Mouse (Mus musculus) heart, embryonic 10.5 days (tissue): Measurements from ENCODE around the gene Lmtk2. TPM values are rescaled to one million over a fixed set of nuclear protein-coding genes. Genes with fewer than 3 reads are reported as not detected.
A peak's percentile ranks its signal among the peaks of the same experiment; 100 is the strongest.

Experiments
- DNase-seq: peaks from one replicate; pipeline ENCODE4 v3.0.0-alpha.2; 2017; ENCODE audit warnings: low spot score
- H3K27ac ChIP-seq: fragments of 300-500 bp; sonication (generic); 2 replicates; pipeline ENCODE4 v1.5.1; 2016; ENCODE audit warnings: mild to moderate bottlenecking
- H3K27me3 ChIP-seq: fragments of 300-500 bp; sonication (generic); 2 replicates; pipeline ENCODE4 v1.6.1; 2016; ENCODE audit warnings: mild to moderate bottlenecking; ENCODE audit not compliant: poor library complexity, insufficient read depth, severe bottlenecking
- H3K36me3 ChIP-seq: fragments of 300-500 bp; sonication (generic); 2 replicates; pipeline ENCODE4 v1.6.1; 2016; ENCODE audit warnings: mild to moderate bottlenecking, moderate library complexity
- H3K4me1 ChIP-seq: fragments of 300-500 bp; sonication (generic); 2 replicates; pipeline ENCODE4 v1.6.1; 2016; ENCODE audit warnings: mild to moderate bottlenecking
- H3K4me3 ChIP-seq: fragments of 300-500 bp; sonication (generic); 2 replicates; pipeline ENCODE4 v1.5.1; 2016; ENCODE audit warnings: mild to moderate bottlenecking, moderate library complexity
- H3K9me3 ChIP-seq: fragments of 300-500 bp; sonication (generic); 2 replicates; pipeline ENCODE4 v1.6.1; 2016; ENCODE audit warnings: mild to moderate bottlenecking, moderate library complexity
- WGBS: fragments of 180-500 bp; shearing (Covaris S2); methylation state at CpG from one replicate; pipeline ENCODE4 v1.1.7; 2016; 5-methylcytosine and 5-hydroxymethylcytosine counted together
- polyA plus RNA-seq: library from polyadenylated mRNA; unstranded; fragments of >200 nt; fragmentation: Nextera tagmentation; extraction: Ambion mirVana; gene quantifications from 2 replicates; pipeline ENCODE4 v1.2.1, GENCODE M21; 2016

The Lmtk2 gene
- polyA plus RNA-seq, 1 experiment from 2014 or later = 6.0 TPM

DNA sequence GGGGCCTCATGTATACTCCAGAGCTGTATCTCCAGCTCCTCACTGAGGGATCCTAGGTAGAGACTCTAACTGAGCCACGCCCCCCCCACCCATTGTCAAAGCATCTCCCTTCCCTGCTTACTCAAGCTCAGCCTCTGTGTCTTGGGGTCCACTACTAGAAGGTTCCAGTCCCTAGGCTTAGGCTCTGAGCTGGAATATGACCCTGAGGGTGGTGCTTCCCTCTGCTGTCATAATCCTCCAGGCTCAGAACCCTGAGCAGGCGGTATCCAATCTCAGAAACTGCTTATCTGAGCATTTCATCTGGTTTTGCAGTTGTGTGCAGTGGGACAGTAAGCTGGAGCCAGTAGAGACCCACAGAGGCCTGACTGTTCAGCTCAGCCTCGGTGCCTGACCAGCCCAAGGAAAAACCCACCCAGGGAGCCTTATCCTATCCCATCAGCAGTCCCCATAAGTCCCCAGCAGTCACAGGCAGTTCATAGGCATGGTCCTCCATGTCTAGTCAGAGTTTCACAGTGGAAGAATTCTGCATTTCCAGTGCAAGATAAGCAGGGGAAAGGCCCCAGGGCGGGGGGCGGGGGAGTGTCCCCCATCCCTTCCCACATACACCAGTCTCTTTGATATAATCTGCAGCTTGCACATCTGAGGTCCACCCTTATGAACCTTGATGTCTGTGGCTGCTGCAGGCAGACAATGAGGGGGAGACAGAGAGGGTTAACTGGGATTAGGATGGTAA is 62.0 kb downstream of the Lmtk2 start:
- Histone ChIP-seq H3K4me3 (no peak overlapping the region), H3K4me1 (peaks cover 21% of the 10 kb centered on the region), H3K36me3 (peaks cover 46% of the 10 kb centered on the region), H3K9me3 (no peaks in the 10 kb centered on the region), H3K27ac (no peak overlapping the region), H3K27me3 (no peaks in the 10 kb centered on the region)
- DNase-seq = no peak
- 75% methylated on average over 5 of the region's 5 CpGs for WGBS

DNA sequence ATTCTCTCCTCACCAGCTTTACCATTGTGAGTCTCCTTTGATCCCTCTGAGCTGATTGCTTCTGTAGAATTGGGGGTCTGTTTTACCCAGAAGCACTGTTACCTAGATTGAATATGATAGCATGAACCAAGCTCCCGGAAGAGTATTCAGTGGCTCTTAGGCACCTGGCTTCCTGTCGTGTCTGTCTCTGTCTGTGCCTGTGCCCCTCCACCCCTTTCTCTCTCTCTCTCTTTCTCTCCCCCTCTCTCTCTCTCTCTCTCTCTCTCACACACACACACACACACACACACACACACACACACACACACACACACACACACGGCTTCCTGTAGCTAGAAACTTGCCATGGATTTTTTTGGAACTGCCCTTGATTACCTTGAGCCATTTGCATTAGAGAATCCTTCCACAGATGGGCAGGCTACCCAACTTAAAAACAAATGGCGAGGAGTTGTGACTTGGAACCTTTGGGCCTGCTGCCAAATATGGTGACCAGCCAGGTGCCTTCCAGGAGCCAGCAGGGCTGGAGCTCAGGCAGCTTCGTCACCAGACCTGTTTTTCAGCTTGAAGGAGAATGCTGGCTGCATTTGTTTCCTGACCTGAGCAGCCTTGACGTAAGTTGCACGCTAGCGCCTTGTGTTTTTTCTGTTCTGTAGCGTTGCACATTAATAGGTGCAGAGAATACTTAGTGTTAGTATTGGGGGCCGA is 62.7 kb downstream of the Lmtk2 start:
- WGBS = 85% methylated on average over 10 of the region's 10 CpGs

GRCm38 (mm10) chr5:144165756-144166155 is 65.5 kb downstream of the Lmtk2 start:
- Histone ChIP-seq H3K4me3 (no peak overlapping the region), H3K4me1 (peaks cover 16% of the 10 kb centered on the region; the same call in 1 of the 2 replicates), H3K9me3 (no peaks in the 10 kb centered on the region), H3K27me3 (no peaks in the 10 kb centered on the region), H3K27ac (no peak overlapping the region), H3K36me3 (peaks cover 47% of the 10 kb centered on the region)
- no peak for DNase-seq
- 78% methylated on average over 3 of the region's 3 CpGs for WGBS

More for the DNA sequence above, 62.7 kb downstream of the Lmtk2 start:
- H3K27me3 ChIP-seq = no peaks in the 10 kb centered on the region
- no peak for DNase-seq
- no peak overlapping the region for H3K4me3 ChIP-seq
- no peak overlapping the region for H3K27ac ChIP-seq
- H3K36me3 ChIP-seq = peaks cover 41% of the 10 kb centered on the region
- H3K4me1 ChIP-seq = peaks cover 16% of the 10 kb centered on the region; the same call in 1 of the 2 replicates
- H3K9me3 ChIP-seq = no peaks in the 10 kb centered on the region

GRCm38 (mm10) chr5:144169275-144169975 is 69.2 kb downstream of the Lmtk2 start:
- no peaks in the 10 kb centered on the region for H3K4me1 ChIP-seq
- H3K9me3 ChIP-seq = no peaks in the 10 kb centered on the region
- H3K36me3 ChIP-seq = peaks cover 69% of the 10 kb centered on the region
- H3K27ac ChIP-seq = no peak overlapping the region
- no peak overlapping the region for H3K4me3 ChIP-seq
- no peaks in the 10 kb centered on the region for H3K27me3 ChIP-seq
- DNase-seq = no peak
- WGBS = 90% methylated on average over 8 of the region's 8 CpGs

DNA sequence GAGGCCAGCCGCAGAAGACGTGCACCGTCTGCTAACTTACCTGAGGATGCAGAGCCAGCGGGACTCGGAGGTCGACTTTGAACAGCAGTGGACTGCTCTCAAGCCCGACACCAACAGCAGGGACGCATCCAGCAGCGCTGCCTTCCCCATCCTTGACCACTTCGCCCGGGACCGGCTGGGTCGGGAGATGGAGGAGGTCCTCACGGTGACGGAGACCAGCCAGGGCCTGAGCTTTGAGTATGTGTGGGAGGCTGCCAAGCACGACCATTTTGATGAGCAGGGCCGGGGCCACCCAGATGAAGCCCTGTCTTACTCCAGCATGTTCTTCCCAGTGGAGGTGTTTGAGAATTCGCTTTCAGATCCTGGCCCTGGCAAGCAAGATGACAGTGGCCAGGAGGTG is 73.4 kb downstream of the Lmtk2 start:
- 91% methylated on average over 18 of the region's 18 CpGs for WGBS
- Histone ChIP-seq H3K4me3 (no peak overlapping the region), H3K36me3 (peaks cover 89% of the 10 kb centered on the region), H3K27ac (no peak overlapping the region), H3K27me3 (no peaks in the 10 kb centered on the region), H3K4me1 (0 out of 2 replicates have a peak, but pooled peaks cover 6% of the 10 kb centered on the region), H3K9me3 (no peaks in the 10 kb centered on the region)
- DNase-seq = no peak

GRCm38 (mm10) chr5:144178216-144178615 is 78.0 kb downstream of the Lmtk2 start:
- WGBS = 73% methylated on average over 6 of the region's 6 CpGs
- H3K9me3 ChIP-seq = no peaks in the 10 kb centered on the region
- peaks cover 63% of the 10 kb centered on the region for H3K36me3 ChIP-seq
- no peak overlapping the region for H3K4me3 ChIP-seq
- H3K4me1 ChIP-seq = peaks cover 24% of the 10 kb centered on the region
- no peaks in the 10 kb centered on the region for H3K27me3 ChIP-seq
- DNase-seq = no peak
- H3K27ac ChIP-seq = no peak overlapping the region

- H3K36me3 ChIP-seq = peaks cover 53% of the 10 kb centered on the region
- 89% methylated on average over 7 of the region's 7 CpGs for WGBS
- peaks cover 36% of the 10 kb centered on the region for H3K4me1 ChIP-seq
Observed at GRCm38 (mm10) chr5:144181249-144181648, 81.0 kb downstream of the Lmtk2 start.

GRCm38 (mm10) chr5:144182542-144183247 is 82.5 kb downstream of the Lmtk2 start:
- 17% methylated on average over 20 of the region's 20 CpGs for WGBS
- Histone ChIP-seq H3K4me1 (peaks cover 35% of the 10 kb centered on the region), H3K9me3 (no peaks in the 10 kb centered on the region), H3K36me3 (peaks cover 40% of the 10 kb centered on the region), H3K4me3 (no peak overlapping the region), H3K27me3 (no peaks in the 10 kb centered on the region), H3K27ac (peak overlapping the region; percentile 75; the same call in 1 of the 2 replicates)
- DNase-seq = no peak

More at GRCm38 (mm10) chr5:144181249-144181648, 81.0 kb downstream of the Lmtk2 start:
- no peaks in the 10 kb centered on the region for H3K27me3 ChIP-seq
- H3K27ac ChIP-seq = no peak overlapping the region
- no peak for DNase-seq
- no peak overlapping the region for H3K4me3 ChIP-seq
- no peaks in the 10 kb centered on the region for H3K9me3 ChIP-seq

DNA sequence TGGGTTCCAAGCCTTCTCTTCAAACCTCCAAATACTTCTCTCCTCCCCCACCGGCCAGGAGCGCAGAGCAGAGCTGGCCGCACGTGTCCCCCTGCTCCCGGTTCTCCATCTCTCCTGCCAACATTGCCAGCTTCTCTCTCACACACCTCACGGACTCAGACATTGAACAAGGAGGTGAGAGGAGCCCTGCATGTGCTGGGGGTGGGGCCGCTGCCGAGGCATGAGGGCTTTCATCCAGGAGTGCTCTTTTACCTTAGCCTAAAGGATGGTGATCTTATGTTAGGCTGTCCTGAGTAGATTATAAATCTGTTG is 83.0 kb downstream of the Lmtk2 start:
- Histone ChIP-seq H3K36me3 (peaks cover 35% of the 10 kb centered on the region), H3K4me1 (peaks cover 30% of the 10 kb centered on the region), H3K27me3 (no peaks in the 10 kb centered on the region), H3K4me3 (no peak overlapping the region), H3K27ac (0 out of 2 replicates have a peak overlapping the region, but pooled peaks have one; percentile 75), H3K9me3 (no peaks in the 10 kb centered on the region)
- DNase-seq = no peak
- 17% methylated on average over 8 of the region's 8 CpGs for WGBS

DNA sequence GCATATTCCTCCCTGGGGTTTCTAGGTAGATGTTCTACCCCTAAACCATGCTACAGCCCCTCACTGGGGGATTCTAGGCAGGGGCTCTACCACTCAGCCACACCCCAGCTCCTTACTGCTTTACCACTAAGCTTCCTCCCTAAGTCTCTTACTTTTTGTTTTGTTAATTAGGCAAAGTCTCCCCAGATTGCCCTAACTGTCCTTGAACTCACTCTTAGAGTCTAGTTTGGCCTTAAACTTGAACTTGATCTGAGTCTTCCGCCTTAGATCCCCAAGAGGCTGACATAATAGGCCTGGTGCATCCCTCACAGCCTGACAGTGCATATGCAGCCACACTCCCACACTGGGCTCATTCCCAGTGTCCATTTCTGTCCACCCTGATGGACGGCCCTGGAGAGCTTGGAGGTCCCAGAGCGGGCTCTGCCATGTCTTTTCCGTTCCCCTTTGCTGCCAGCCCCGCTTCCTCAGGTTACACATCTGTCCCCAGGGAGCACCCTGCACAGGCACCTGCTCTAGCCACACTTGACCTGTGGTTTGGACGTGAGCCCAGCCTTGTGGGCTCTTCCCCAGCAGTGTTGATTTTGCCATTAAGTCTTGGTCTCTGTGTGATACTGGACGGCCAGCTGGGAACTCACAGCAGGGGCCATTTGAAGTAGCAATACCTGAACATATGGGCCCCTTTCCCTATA is 83.6 kb downstream of the Lmtk2 start:
- Histone ChIP-seq H3K36me3 (peaks cover 31% of the 10 kb centered on the region), H3K4me3 (no peak overlapping the region), H3K9me3 (no peaks in the 10 kb centered on the region), H3K27ac (no peak overlapping the region), H3K27me3 (no peaks in the 10 kb centered on the region), H3K4me1 (peaks cover 35% of the 10 kb centered on the region)
- no peak for DNase-seq
- WGBS = 74% methylated on average over 7 of the region's 7 CpGs

GRCm38 (mm10) chr5:144184350-144185045 is 84.3 kb downstream of the Lmtk2 start:
- H3K36me3 ChIP-seq = peaks cover 24% of the 10 kb centered on the region
- 90% methylated on average over 21 of the region's 21 CpGs for WGBS
- no peak overlapping the region for H3K4me3 ChIP-seq
- H3K9me3 ChIP-seq = no peaks in the 10 kb centered on the region
- H3K27me3 ChIP-seq = no peaks in the 10 kb centered on the region
- H3K27ac ChIP-seq = no peak overlapping the region
- H3K4me1 ChIP-seq = peaks cover 42% of the 10 kb centered on the region
- no peak for DNase-seq

GRCm38 (mm10) chr5:144188422-144188821 is 88.2 kb downstream of the Lmtk2 start:
- Histone ChIP-seq H3K9me3 (no peaks in the 10 kb centered on the region), H3K27me3 (no peaks in the 10 kb centered on the region), H3K4me1 (peaks cover 57% of the 10 kb centered on the region), H3K4me3 (no peak overlapping the region), H3K36me3 (peaks cover 20% of the 10 kb centered on the region), H3K27ac (no peak overlapping the region)
- 81% methylated on average over 6 of the region's 6 CpGs for WGBS
- no peak for DNase-seq
